ENCODE assay signal across 8 mouse cellular contexts in the genomic region with DNA sequence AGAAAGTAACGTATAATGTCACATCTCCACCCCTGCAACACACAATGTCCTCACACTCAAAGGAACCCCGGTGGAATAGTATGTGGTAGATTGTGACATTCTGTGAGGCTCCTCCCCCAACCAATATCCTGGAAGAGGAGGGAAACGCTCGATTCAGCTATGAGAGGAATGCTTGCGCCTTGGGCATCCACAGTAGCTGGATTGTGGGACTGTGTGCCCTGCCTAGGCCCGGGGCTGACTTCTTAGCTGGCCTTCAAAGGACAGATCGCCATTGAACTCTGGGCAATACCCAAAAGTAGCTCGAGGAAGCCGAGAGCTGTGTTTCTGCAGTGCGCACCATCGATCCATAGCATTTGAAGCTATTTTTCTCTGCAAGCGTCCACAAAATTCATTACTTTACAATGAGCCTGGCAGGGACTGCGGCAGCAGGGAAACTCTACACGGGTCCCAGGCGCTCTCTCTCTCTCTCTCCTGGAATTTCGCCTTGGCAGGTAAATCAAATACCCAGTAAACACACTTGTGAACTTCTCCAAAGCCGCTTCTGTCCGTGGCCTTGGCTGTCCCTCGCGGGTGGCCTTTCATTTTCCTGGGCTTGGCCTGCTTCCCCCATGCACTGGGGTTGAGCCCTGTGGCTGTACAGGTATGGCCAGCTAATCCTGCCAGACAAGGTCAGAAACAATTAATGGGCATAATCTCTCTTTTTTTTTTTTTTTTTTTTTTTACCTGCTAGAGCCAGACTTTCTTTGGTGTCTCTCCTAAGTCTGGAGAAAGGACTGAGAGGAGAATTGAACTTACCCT. TPM values are rescaled to one million over a fixed set of nuclear protein-coding genes. Genes with fewer than 3 reads are reported as not detected.
DNase-seq lines count a peak whose midpoint lies in the region; ATAC-seq and TF ChIP-seq lines count a peak whose summit lies in the region.
"Had no signal": no experiment of that assay in that cellular context is flagged by ENCODE, and none has a peak within 500 bp of the region (broad histone marks: within the 10 kb centered on the region; RNA-seq: fewer than 3 reads in every experiment).

No protein-coding gene starts in this region.

- no peak overlapping the region for H3K4me3 ChIP-seq in heart, embryonic 16.5 days (ENCODE audit: low read length)
- H3K4me3 ChIP-seq in embryonic facial prominence, embryonic 10.5 days, result peak overlapping the region; percentile 21; the same call in 1 of the 2 replicates
- H3K4me3 ChIP-seq in limb, embryonic 14.5 days (replicated peaks; ENCODE audit: low read length), result no peak overlapping the region

- no peak for ATAC-seq in heart, embryonic 16.5 days (replicated peaks; ENCODE audit: extremely low read depth, insufficient read depth, low FRiP score)
- ATAC-seq in limb, embryonic 14.5 days (ENCODE audit: low FRiP score, low read depth), result peak; percentile 20; the same call in 1 of the 2 replicates

- peak overlapping the region; percentile 62 for H3K27ac ChIP-seq in heart, embryonic 16.5 days (ENCODE audit: low read length)
- peak overlapping the region; percentile 62 for H3K27ac ChIP-seq in embryonic facial prominence, embryonic 10.5 days (replicated peaks)
- H3K27ac ChIP-seq in limb, embryonic 14.5 days (replicated peaks; ENCODE audit: low read depth, low read length), result peak overlapping the region; percentile 82

- no peak for DNase-seq in heart, postnatal 36 days
- DNase-seq in ES-CJ7 (ENCODE audit: low read depth, low spot score), result peak; percentile 43
- DNase-seq in embryonic facial prominence, embryonic 10.5 days (ENCODE audit: low spot score), result peak; percentile 57
- peak; percentile 39 for DNase-seq in limb, embryonic 14.5 days (ENCODE audit: low spot score)
- no peak for DNase-seq in B cell, adult 2 months
- DNase-seq in spleen, adult 18-20 months, result no peak
- DNase-seq: kidney, adult 11 months had no signal

- H3K27me3 ChIP-seq in heart, embryonic 16.5 days (ENCODE audit: control insufficient read depth, insufficient read depth, low read length), result no peaks in the 10 kb centered on the region
- H3K27me3 ChIP-seq in embryonic facial prominence, embryonic 10.5 days (replicated peaks; ENCODE audit: low read depth, poor library complexity, severe bottlenecking), result no peaks in the 10 kb centered on the region
- no peaks in the 10 kb centered on the region for H3K27me3 ChIP-seq in limb, embryonic 14.5 days (ENCODE audit: control insufficient read depth, insufficient read depth, low read length)

- H3K9ac ChIP-seq in heart, embryonic 16.5 days (ENCODE audit: low read length), result peak overlapping the region; percentile 40; the same call in 1 of the 2 replicates
- H3K9ac ChIP-seq in limb, embryonic 14.5 days (ENCODE audit: low read depth, low read length, severe bottlenecking), result peak overlapping the region; percentile 26; the same call in 1 of the 2 replicates

- H3K9me3 ChIP-seq in heart, embryonic 16.5 days (replicated peaks; ENCODE audit: control insufficient read depth, low read length), result no peaks in the 10 kb centered on the region
- H3K9me3 ChIP-seq in embryonic facial prominence, embryonic 10.5 days, result no peaks in the 10 kb centered on the region
- no peaks in the 10 kb centered on the region for H3K9me3 ChIP-seq in limb, embryonic 14.5 days (ENCODE audit: control insufficient read depth, low read length)

- peak overlapping the region; percentile 33 for H3K4me2 ChIP-seq in heart, embryonic 16.5 days (ENCODE audit: low read depth, low read length)
- H3K4me2 ChIP-seq in limb, embryonic 14.5 days (replicated peaks; ENCODE audit: low read depth, low read length, severe bottlenecking), result peak overlapping the region; percentile 35

- WGBS in heart, embryonic 16.5 days, result 37% methylated on average over 20 of the region's 20 CpGs
- 38% methylated on average over 20 of the region's 20 CpGs for WGBS in embryonic facial prominence, embryonic 10.5 days
- 19% methylated on average over 20 of the region's 20 CpGs for WGBS in limb, embryonic 14.5 days

- no peaks in the 10 kb centered on the region for H3K36me3 ChIP-seq in heart, embryonic 16.5 days (ENCODE audit: control insufficient read depth, insufficient read depth)
- no peaks in the 10 kb centered on the region for H3K36me3 ChIP-seq in embryonic facial prominence, embryonic 10.5 days (replicated peaks)
- no peaks in the 10 kb centered on the region for H3K36me3 ChIP-seq in limb, embryonic 14.5 days (ENCODE audit: control insufficient read depth, insufficient read depth, low read length)

- intact Hi-C loops in heart, postnatal 36 days (cut with DNase I), result no loop called here

- TF ChIP-seq POLR2A in limb, embryonic 14.5 days (IDR thresholded peaks at IDR 0.05; ENCODE audit: borderline replicate concordance, extremely low read depth, insufficient read depth, insufficient read length), result no peak

- H3K4me1 ChIP-seq in heart, embryonic 16.5 days (ENCODE audit: control insufficient read depth, insufficient read depth, low read length), result peaks cover 78% of the 10 kb centered on the region
- peaks cover 92% of the 10 kb centered on the region for H3K4me1 ChIP-seq in embryonic facial prominence, embryonic 10.5 days
- peaks cover 70% of the 10 kb centered on the region for H3K4me1 ChIP-seq in limb, embryonic 14.5 days (ENCODE audit: control insufficient read depth, insufficient read depth, low read length)

RNA-seq across cellular contexts. Expression of a gene that starts 32.3 kb away (rescaled TPM):
- polyA plus RNA-seq in heart, embryonic 16.5 days (2015; fragmentation: Nextera tagmentation; extraction: Ambion mirVana), result 36.2 and 38.1 TPM in 2 replicates
- total RNA-seq in heart, postnatal 36 days (2021), result 10 to 100 TPM in 1 of 2 experiments, 1 to 10 TPM in 1; 9.9 to 13.2 TPM
- polyA plus RNA-seq in embryonic facial prominence, embryonic 10.5 days (2016; fragmentation: Nextera tagmentation; extraction: Ambion mirVana), result 52.1 and 59.2 TPM in 2 replicates
- 20.4 and 27.4 TPM in 2 replicates for polyA plus RNA-seq in limb, embryonic 14.5 days (2012; rRNA removed)
- 38.4 and 43.2 TPM in 2 replicates for polyA plus RNA-seq in limb, embryonic 14.5 days (2014; fragmentation: Nextera tagmentation; extraction: Ambion mirVana)

Comparison
In these comparisons a context has a peak if more than half of its experiments do, and no peak if none do; other contexts are left out.
1. DNase-seq: peak in ES-CJ7 (single experiment), embryonic facial prominence, embryonic 10.5 days (single experiment) and limb, embryonic 14.5 days (single experiment); none in heart, postnatal 36 days (0 of 2), B cell, adult 2 months (0 of 2) and spleen, adult 18-20 months (0 of 2).
2. Peak in every context shown above with its lines, with median percentiles within 50 percentile points of each other: H3K27ac ChIP-seq.